Mouse (Mus musculus): ENCODE measurements around the gene Gm20604.

Gene Gm20604

DNA sequence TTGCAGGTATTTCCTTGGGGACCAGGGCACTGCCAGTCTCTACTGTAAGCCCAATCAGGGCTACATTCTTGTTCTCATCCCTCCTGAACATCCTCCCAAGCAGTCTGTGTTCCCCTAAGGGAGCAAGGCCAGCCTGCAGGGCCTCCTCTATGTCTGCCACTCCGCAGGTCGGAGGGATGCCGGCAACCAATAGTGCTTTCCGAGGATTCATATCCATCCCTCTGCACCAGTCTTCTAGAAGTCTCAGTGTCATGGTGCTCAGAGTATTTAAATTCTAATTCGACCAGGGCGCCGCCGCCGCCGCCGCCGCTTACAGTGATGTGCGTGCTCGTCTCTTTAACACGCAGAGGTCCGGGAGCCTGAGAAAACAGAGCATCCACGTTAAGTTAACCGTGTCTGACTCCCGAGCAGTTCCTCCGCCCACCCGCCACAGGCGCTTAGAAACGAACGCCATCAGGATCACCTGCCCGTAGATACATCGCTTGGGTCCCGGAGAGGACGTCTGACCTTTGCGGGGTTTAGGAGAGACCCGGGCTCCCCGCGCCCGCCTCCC is 15.4 kb downstream of the Gm20604 start:
- no peak for DNase-seq (ENCODE audit: low spot score)

- DNase-seq (ENCODE audit: low spot score): no peak
Observed at GRCm38 (mm10) chr12:102742056-102742455, 16.4 kb downstream of the Gm20604 start.

GRCm38 (mm10) chr12:102740285-102740684 is 18.2 kb downstream of the Gm20604 start:
- no peak for DNase-seq (ENCODE audit: low spot score)

GRCm38 (mm10) chr12:102739096-102739495 is 19.4 kb downstream of the Gm20604 start:
- DNase-seq (ENCODE audit: low spot score): no peak

- DNase-seq (ENCODE audit: low spot score): peak; percentile 49
Observed at GRCm38 (mm10) chr12:102733381-102733780, 25.1 kb downstream of the Gm20604 start.

DNA sequence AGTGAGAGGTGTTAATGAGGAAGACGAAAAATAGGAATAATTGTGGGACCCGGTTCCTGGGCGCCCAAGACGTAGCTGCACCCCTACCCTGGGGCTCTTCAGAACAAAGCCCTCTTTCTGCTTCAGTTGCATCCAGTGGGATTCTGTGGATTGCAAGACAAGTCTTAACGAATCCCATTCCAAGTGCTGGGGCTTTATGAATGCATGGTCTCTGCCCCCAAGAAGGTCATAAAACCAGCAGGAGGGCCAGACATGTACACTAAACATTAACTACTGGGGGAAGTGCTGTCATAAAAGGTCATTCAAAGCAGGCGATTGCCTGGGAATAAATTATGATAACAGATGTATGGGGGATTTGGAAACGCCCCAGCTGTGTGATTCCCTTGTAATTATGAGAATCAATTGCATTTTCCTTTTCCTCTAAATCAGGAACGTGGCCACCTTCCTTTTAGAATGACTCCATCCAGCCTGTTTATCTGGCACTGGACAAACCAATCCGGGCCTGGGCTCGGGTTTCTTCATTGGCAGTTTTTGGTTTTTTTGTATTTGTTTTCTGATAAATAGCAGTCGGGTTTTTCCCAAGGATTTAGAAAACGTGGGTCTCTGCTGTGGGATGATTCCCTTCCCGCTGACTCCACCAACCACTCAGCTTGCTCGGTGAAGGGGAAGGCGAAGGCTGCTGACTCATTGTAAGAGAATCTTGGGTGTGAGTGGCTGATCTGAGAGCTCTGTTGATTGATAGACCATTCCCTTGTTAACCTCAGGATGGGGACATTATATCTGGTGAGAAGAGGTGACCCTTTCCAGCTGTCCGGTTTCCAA is 27.5 kb downstream of the Gm20604 start:
- no peak for DNase-seq (ENCODE audit: low spot score)

DNA sequence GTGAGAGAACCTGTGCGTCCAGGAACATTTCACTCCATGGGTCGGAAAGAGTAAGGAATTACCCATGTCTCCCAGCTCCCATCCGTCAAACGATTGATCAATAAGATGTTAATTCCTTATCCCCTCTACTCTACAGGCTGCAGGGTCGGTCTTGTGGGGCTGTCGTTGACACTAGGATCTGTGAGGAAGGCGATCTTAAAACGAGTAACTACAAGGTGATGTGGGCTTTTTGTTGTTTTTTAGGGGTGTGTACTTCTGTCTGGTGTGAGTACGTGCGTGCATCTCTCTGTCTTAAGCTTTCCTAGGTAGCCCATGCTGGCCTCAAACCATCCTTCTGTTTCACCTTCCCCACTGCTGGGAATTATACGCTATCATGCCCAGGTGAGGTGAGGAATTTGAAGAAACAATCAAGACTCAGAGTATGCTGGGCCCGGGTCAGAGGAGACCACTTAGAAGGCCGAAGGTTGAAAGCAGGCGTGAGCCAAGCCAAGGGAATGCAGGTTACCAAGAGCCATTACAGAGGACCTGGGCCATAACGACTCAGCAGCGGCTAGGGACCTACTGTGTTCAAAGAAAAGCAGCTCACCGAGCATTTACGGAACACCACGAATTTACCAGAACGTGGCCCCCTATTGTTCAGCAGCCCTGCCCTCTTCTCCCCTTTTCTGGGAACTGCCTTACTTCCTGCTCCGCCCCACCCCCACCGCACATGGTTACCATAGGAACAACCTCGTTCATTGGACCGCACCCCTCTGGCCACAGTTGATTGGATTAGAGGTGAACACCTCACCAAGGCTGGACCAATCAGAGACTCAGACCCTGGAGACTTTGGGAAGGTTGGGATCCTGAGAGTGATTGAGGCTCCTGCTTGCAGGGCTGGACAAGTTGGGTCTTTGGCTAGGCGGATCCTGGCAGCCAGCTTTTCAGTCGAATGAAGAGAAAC is 28.3 kb downstream of the Gm20604 start:
- peak; percentile 67 for DNase-seq (ENCODE audit: low spot score)

GRCm38 (mm10) chr12:102725761-102726175 is 32.7 kb downstream of the Gm20604 start:
- no peak for DNase-seq (ENCODE audit: low spot score)

DNA sequence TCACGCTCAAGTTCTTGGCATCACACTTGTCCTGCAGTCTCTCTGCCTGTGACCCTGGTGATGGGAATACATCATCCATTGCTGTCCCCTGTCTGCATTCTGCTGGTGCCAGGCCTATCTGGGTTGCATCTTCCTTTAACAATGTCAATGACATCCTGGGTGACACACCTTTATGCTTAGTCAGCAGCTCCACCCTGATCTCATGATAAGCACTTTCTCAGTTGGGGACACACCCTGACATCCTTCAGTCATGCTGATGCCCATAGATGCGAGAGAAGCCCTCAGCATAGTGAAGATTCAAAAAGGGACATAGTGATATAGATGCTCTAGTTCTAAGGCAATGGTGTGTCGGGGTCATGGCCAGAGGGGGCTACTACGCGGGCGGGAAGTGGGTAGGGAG is 33.3 kb downstream of the Gm20604 start:
- no peak for DNase-seq (ENCODE audit: low spot score)

DNA sequence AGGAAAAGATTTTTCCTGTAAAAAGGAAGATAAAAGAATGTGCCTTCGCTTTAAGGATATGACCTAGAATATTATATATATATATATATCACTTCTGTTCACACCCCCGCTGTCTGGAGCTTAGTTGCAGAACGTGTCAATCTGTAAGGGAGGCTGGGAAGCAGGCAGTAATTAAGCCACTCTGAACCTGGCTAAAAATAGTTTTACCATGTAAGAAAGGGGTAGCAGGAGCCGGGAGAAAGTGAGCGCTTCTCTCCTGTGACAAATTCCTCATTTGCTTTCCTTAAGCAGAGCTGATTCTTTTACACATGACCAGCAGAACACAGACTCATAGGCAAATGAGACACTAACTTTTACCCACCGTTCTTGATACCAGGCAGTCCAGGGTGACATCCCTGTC is 34.6 kb downstream of the Gm20604 start:
- no peak for DNase-seq (ENCODE audit: low spot score)

GRCm38 (mm10) chr12:102722966-102723365 is 35.5 kb downstream of the Gm20604 start:
- no peak for DNase-seq (ENCODE audit: low spot score)

DNA sequence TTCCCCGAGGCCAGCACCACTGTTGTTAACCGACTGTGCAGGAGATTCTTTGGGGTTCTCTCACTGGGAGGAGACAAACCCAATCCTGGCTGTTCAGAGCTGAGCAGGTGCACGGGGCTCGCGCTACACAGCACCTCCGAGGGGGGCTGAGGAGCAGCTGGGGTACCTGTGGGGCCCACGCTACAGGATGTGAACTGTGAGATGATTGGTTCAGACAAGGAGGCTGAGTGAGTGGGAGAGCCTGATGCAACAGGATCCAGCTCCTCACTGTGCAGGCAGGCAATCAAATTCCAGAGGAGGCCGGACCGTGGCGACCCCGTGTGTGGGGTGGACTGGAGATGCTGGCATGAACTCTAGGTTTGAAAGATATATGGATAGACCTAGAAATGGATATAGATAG is 36.0 kb downstream of the Gm20604 start:
- no peak for DNase-seq (ENCODE audit: low spot score)

GRCm38 (mm10) chr12:102719552-102720315 is 38.7 kb downstream of the Gm20604 start:
- no peak for DNase-seq (ENCODE audit: low spot score)

- DNase-seq (ENCODE audit: low spot score): no peak
Observed at GRCm38 (mm10) chr12:102714654-102715395, 43.6 kb downstream of the Gm20604 start.

- no peak for DNase-seq (ENCODE audit: low spot score)
Observed at GRCm38 (mm10) chr12:102714116-102714515, 44.4 kb downstream of the Gm20604 start.

DNA sequence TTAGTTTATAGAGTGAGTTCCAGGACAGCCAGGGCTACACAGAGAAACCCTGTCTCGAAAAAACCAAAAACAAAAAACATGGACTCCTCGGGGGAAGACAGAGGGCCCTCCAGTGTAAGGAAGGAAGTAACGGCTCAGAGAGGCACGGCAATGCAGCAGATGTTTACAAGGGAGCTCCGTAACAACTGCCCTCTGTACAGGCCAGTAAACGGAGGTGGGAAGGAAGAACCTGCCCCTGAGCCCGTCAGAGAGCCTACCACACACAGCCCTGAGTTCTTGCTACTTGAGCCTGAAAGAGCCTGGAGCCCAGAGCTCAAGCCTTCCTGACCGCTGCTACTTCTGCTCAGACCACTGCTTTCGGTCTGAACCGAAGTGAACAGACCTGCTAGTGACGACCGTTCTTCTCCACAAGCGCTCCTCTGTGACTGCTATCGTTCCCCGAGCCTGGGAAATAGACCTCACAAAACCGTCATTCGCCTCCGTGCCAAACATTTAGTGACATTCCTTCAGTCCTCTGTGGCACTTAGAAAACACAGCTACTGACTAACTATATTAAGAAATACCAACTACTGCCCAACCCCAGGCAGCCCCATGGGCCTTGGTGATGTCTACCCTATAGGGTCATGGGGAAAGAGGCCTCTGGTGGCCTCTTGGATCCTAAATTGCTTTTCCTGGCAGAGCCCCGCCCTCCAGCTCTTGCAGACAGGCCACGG is 45.2 kb downstream of the Gm20604 start:
- no peak for DNase-seq (ENCODE audit: low spot score)

GRCm38 (mm10) chr12:102710851-102711375 is 47.6 kb downstream of the Gm20604 start:
- no peak for DNase-seq (ENCODE audit: low spot score)

DNA sequence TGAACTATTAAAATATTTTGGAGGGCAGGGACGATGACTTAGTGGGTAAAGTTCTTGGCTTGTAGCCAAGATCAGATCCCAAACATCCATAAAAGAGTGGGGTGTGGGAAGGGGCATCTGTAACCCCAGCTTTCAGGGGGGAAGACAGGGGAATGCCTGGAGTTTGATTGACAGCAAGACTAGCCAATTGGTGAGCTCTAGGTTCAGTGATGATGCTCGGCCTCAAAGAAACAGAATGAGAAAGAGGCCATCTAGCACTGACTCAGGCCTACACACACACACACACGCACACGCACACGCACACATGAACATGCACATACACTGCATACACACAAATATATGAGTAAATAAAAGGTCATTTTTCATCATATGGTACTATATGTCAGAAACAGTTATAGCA is 48.6 kb downstream of the Gm20604 start:
- DNase-seq (ENCODE audit: low spot score): no peak

GRCm38 (mm10) chr12:102708220-102708619 is 50.3 kb downstream of the Gm20604 start:
- no peak for DNase-seq (ENCODE audit: low spot score)

DNA sequence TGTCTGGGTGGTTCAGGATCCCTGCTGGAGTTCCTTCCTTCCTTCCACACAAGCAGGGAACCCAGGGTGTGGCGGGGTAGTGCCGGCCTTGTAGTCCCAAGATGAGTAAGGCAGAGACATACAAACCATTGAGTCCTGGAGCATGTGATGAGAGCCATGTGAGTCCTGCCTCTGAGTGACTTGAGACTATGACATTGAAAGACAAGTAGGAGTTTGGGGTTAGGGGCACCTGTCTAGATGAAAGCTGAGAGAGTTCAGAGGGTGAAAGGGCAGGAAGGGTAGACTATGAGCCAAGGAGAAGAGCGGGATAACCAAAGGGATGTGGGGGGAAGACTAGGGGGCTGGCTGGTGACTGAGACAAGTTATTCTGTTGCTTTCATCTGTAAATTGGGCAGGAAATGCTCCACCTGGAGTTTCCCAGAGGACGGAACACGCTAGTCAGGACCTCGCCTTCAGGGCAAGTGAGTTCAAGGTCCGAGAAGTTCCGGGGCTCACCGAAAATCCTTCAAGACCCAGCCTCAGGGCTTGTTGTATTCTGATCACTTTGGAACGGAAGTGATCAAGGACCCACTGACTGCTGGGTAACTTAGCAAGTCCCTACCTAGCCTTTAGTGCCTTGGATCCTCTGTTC is 51.5 kb downstream of the Gm20604 start:
- DNase-seq (ENCODE audit: low spot score): no peak

Measured in ovary, postnatal 36 days (tissue).